Mouse (Mus musculus) megakaryocyte progenitor cell, adult 5-6 weeks (primary cell): ENCODE data around the gene Paqr6. TPM values are rescaled to one million over a fixed set of nuclear protein-coding genes. Genes with fewer than 3 reads are reported as not detected.
"Not testable (repeated sequence)": the region's sequence is repeated elsewhere in the genome, so short reads cannot be mapped to it uniquely, and the experiment has no call there.

Experiments
- ATAC-seq: replicated peaks from 2 replicates; pipeline ENCODE4 v1.8.0; 2016; ENCODE audit warnings: mild to moderate bottlenecking, moderate TSS enrichment, inconsistent platforms; ENCODE audit not compliant: poor library complexity
- total RNA-seq, 2 experiments: library from RNA; stranded (forward) in 1 of 2; stranded (reverse) in 1 of 2; fragments of 157-497, 149-512 nt in 1 of 2; fragments of 200-1000 nt in 1 of 2; gene quantifications; 2 replicates each; pipeline versions ENCODE4 v1.2.3 to v1.2.4; 2015 to 2017

Gene Paqr6
- total RNA-seq, 2 experiments from 2014 or later, result not detected

DNA sequence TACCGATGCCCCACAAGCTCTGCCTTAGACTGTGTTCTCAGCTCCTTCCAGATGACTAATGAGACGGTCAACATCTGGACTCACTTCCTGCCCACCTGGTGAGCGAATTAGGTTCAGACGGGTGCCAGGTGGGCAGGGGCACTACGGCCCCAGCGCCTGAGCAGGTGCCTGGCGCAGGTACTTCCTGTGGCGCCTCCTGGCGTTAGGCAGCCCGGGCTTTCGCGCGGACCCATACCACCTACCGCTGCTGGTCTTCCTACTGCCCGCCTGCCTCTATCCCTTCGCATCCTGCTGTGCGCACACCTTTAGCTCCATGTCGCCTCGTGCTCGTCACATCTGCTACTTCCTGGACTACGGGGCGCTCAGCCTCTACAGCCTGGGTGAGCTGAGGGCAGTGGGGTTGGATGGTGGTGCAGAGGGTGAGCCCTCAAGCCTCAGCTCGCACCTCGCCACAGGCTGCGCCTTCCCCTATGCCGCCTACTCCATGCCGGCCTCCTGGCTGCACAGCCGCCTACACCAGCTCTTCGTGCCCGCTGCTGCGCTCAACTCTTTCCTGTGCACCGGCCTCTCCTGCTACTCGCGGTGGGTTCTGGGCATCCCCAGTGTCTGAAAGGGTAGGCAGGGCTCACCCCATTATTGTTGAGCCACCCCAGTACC, 1.4 kb downstream of the Paqr6 start:
- no peak for ATAC-seq

DNA sequence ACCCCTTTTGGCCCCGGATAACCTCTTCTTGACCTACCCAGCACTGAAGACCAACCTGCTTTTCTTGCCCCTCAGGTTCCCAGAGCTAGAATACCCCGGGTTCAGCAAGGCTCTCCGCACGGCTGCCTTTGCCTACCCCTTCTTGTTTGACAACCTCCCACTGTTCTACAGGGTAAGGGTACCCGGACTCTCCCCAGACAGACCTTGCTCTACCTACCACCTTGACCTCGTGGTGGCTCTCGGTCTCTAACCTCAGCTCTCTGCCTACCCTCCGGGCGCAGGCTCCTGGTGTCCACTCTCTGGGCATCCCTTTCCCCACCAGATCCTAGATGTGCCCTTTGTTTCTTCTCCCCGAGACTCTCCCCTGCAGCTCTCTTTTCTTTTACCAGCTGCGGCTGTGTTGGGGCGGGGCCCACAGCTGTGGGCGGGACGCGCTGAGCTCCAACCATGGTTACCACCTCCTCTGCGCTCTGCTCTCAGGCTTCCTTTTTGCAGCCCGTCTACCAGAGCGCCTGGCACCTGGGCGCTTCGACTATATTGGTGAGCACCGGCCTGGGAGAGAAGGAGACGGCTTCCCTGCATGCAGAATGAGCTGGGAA, 2.5 kb downstream of the Paqr6 start:
- ATAC-seq, result peak; percentile 78

DNA sequence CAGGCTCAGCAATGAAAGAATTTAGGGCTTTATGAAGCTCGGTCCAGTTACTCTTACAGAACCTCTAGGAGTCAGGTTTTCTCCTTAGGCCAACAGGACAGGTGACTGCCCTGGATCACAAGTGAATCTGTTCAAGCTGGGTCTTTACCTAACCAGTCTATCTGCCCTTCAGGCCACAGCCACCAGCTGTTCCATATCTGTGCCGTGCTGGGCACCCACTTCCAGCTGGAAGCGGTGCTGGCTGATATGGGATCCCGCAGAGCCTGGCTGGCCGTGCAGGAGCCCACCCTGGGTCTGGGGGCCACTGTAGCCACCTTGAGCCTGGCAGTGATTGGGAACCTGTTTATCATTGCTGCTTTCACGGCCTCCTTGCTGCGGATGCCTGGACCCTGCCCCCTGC, 3.1 kb downstream of the Paqr6 start:
- not testable (repeated sequence) for ATAC-seq

DNA sequence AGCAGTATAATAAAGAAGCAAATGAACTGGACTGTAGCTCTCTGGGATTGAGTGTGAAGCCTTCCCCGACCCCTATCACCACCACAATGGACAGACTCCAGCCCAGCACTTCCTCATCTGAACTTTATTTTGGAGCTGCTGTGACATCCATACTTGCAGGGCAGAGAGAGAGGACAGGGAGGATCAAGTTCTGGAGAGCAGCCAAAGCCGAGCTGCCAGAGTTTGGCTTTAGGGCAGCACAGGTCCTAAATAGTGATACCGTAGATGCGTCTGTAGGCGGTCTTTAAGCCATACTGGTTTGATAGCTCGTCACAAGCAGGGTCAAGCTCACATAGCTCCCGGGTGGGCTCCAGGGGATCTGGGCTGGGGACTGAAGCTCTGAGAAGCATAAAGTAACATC, 4.1 kb downstream of the Paqr6 start:
- not testable (repeated sequence) for ATAC-seq

DNA sequence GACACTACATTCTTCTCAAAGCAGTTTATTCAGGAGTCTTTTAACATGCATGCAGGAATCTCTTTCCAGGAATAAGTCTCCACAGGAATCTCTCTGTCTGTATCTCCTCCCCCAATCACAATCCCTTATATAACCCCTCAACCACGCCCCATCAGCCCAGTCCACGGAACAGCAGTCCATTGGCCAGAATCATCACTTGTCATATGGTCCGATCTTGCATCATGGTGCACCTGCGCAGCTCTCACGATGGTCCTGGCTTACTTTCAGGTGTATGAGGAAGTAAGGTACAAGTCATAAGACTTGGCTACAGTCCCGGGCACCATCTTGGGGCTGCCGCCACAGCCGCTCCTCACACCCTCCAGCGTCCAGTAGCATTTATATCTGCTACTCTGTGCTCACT, 8.3 kb downstream of the Paqr6 start, which contains the start of gene Bglap3:
Gene Bglap3, minus strand, starts transcription at position 101 of the 400 bp plus-strand sequence.
- not testable (repeated sequence) for ATAC-seq

DNA sequence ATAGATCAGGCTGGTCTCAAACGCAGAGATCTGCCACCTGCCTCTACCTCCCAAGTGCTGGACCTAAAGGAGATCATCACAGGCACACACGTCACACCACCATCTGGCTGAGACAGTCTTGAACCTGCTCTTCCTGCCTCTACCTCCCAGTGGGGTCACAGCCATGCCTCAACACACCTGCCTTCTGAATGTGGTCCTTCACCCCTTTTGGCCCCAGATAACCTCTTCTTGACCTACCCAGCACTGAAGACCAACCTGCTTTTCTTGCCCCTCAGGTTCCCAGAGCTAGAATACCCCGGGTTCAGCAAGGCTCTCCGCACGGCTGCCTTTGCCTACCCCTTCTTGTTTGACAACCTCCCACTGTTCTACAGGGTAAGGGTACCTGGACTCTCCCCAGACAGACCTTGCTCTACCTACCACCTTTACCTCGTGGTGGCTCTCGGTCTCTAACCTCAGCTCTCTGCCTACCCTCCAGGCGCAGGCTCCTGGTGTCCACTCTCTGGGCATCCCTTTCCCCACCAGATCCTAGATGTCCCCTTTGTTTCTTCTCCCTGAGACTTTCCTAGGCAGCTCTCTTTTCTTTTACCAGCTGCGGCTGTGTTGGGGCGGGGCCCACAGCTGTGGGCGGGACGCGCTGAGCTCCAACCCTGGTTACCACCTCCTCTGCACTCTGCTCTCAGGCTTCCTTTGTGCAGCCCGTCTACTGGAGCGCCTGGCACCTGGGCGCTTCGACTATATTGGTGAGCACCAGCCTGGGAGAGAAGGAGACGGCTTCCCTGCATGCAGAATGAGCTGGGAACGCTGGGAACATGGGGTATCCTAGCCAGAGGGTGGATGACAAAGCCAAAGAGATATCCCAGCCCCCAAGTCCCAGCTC, 11.6 kb downstream of the Paqr6 start:
- ATAC-seq, result peak; percentile 95

DNA sequence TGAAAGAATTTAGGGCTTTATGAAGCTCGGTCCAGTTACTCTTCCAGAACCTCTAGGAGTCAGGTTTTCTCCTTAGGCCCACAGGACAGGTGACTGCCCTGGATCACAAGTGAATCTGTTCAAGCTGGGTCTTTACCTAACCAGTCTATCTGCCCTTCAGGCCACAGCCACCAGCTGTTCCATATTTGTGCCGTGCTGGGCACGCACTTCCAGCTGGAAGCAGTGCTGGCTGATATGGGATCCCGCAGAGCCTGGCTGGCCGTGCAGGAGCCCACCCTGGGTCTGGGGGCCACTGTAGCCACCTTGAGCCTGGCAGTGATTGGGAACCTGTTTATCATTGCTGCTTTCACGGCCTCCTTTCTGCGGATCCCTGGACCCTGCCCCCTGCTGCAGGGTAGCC, 12.3 kb downstream of the Paqr6 start:
- not testable (repeated sequence) for ATAC-seq

DNA sequence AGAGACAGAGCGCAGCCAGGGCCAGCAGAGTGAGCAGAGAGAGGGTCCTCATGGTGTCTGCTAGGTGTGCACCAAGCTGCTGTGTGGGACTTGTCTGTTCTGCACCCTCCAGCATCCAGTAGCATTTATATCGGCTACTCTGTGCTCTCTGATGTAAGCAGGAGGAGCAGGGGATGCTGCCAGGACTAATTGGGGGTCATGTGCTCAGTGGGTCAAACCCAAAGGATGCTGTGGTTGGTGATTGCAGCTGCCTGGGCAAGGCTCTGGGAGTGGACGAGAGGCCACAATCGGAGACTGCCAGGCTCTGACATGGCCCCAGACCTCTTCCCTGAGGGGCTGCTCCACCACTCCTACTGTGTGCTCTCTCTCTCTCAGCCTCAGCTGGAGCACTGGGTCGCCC, 14.2 kb downstream of the Paqr6 start, which contains the start of gene Bglap2:
Gene Bglap2, minus strand, starts transcription at position 101 of the 400 bp plus-strand sequence.
- ATAC-seq, result not testable (repeated sequence)

DNA sequence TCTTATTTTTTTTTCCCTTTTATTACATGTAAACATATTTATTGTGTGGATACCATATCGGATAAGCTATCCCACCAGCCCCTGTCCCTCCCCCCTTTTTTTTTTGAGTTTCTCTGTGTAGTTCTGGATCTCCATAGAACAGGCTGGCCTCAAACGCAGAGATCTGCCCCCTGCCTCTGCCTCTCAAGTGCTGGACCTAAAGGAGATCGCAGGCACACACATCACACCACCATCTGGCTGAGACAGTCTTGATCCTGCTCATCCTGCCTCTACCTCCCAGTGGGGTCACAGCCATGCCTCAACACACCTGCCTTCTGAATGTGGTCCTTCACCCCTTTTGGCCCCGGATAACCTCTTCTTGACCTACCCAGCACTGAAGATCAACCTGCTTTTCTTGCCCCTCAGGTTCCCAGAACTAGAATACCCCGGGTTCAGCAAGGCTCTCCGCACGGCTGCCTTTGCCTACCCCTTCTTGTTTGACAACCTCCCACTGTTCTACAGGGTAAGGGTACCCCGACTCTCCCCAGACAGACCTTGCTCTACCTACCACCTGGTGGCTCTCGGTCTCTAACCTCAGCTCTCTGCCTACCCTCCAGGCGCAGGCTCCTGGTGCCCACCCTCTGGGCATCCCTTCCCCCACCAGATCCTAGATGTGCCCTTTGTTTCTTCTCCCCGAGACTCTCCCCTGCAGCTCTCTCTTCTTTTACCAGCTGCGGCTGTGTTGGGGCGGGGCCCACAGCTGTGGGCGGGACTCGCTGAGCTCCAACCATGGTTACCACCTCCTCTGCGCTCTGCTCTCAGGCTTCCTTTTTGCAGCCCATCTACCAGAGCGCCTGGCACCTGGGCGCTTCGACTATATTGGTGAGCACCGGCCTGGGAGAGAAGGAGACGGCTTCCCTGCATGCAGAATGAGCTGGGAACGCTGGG, 17.3 kb downstream of the Paqr6 start:
- ATAC-seq, result peak; percentile 94

DNA sequence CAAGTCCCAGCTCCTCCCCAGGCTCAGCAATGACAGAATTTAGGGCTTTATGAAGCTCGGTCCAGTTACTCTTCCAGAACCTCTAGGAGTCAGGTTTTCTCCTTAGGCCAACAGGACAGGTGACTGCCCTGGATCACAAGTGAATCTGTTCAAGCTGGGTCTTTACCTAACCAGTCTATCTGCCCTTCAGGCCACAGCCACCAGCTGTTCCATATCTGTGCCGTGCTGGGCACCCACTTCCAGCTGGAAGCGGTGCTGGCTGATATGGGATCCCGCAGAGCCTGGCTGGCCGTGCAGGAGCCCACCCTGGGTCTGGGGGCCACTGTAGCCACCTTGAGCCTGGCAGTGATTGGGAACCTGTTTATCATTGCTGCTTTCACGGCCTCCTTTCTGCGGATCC, 18.0 kb downstream of the Paqr6 start:
- ATAC-seq, result not testable (repeated sequence)

DNA sequence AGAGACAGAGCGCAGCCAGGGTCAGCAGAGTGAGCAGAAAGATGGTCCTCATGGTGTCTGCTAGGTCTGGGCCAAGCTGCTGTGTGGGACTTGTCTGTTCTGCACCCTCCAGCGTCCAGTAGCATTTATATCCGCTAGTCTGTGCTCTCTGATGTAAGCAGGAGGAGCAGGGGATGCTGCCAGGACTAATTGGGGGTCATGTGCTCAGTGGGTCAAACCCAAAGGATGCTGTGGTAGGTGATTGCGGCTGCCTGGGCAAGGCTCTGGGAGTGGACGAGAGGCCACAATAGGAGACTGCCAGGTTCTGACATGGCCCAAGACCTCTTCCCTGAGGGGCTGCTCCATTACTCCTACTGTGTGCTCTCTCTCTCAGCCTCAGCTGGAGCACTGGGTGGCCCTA, 20.0 kb downstream of the Paqr6 start, which contains the start of gene Bglap:
Gene Bglap, minus strand, starts transcription at position 101 of the 400 bp plus-strand sequence.
- no peak for ATAC-seq

DNA sequence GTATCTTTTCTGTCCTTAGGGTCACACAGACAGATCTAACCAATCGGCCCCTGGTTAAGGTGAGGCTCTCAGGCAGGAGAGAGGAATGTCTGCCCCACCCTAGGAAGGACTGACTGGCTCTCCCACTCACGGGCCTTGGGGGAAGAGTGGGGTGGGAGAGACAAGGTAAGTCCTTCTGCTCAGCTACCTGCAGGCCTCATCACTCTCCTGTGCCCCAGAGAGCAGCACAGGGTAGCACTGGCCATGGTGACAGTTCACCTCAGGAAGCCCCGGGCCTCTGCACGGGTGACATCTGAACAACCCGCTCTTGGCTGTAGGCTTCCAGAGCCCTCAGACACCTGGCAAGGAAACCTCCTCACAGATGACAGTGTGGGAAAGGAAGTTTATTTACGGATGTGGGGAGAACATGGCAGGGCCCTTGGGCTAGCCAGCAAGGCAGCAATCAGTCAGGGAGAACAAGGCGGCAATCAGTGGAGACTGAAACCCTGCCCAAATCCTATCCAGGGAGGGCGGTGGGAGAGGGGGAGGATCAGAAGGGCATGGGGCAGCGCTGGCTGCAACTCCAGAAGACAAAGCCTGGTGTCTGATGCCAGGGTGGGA, 29.5 kb downstream of the Paqr6 start:
- no peak for ATAC-seq

DNA sequence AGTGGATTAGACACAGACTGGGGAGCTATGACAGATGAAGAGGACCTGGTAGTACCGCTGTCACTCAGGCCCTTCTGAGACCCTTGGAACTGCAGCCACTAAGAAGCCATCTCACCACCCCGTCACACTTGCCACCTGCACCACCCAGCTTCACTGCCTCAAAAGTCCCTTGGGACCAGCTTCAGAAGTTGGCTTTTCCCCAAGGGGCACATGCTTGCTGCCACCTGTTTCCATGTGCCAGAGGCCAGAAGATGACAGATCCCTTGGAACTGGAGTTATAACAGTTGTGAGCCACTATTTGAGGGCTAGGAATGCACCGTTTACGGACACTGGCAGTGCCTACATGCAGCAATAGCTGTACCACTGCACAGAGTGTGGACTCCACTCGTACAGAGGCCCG, 30.9 kb downstream of the Paqr6 start:
- no peak for ATAC-seq

DNA sequence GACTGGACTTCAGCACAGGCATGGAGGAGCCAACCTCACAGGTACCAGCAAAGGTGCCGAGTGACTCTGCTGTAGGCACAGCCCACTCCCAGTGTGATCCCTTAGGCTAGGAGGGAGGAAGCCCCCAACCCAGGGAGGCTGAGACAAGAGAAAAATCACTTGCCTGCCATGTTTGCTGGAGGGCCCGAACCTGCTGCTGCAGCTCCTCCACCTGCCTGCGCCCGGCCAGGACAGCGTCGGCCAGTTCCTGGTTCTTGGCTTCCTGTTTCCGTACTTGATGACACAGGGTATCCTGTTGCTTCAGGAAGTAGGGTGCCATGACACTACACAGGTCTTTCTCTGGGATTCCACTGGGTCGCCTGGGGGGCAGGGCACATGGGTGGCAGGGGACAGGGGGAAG, 31.4 kb downstream of the Paqr6 start:
- no peak; the same call in 1 of the 2 replicates for ATAC-seq

DNA sequence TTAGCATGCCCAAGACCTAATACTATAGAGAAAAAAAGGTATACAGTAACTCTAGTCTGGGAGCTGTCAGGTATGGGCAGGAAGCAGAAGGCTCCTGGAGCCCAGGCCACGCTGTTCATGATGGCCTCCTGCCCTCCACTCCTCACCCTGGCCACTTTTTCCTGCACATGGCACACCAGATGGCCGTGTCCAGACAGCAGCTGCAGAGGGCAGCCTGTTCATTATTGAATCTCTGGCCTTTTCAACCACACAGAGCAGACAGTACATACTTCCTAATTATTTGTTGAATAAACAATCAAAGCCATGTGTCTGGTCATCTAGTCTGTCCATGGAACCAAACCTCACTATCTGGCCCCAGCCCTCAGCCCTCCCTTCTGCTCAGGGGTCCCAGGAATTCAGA, 34.3 kb downstream of the Paqr6 start:
- ATAC-seq, result no peak

DNA sequence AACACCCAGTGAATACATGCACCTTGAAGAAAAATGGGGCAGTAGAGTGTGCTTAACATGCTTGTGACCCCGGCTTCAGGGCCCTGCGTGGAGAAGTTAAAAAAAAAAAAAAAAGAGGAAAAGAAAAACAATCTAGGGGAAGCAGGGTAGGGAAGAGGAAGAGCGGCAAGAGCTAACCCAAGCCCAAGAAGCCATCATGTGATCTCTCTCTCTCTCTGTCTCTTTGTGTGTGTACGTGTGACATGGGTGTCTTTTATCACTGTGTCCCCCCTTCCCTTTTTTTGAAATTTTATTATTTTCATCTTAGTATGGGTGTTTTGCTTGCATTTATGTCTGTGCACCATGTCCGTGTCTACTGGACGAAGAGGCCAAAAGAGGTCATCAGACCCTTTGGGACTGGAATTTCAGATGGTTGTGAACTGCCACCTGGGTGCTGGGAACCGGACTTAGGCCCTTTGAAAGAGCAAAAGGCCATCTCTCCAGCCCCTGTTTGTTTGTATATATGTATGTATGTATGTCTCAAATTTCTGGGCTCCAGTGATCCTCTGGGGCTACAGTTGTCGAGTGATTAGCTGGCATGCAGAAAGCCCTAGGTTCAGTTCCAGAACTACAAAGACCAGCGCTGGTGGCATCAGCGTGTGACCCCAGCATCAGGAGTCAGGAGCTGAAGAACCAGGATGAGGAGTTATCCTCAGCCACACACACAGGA, 39.3 kb downstream of the Paqr6 start:
- peak; percentile 21; the same call in 1 of the 2 replicates for ATAC-seq

DNA sequence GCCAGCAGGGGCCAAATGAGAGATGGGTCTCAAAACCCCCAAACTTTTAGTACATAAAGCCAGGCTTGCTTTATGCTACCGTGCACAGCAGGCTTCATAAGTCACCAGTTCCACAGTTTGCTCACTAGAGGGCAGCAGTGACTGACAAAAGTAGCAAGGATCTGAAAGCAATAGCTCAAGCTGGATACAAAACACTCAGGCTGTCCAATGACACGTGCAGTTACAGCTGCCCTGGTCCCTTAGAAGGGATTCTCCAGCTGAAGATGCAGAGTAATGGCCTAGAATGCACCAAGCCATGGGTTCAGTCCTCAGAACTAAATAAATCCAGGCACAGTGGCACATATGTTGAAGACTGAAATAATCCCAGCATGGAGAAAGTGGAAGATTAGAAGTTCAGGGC, 42.7 kb downstream of the Paqr6 start:
- ATAC-seq, result peak; percentile 62

DNA sequence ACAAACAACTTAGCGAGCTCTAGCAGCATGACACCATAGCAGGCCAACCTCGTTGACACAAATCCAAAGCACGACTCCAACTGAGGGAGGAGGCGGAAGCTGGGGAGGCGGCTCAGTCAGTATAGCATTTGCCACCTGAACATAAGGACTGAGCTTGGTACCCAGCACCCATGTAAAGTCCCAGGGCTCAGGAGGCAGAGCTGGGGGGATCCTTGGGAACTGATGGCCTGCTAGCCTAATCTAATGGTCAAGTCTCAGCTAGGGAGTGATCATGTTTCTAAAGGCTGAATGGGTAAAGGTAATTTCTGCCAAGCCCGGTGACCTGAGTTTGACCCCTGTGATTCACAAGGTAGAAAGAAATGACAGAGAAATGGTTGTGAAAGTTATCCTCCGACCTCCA, 43.1 kb downstream of the Paqr6 start:
- no peak for ATAC-seq

DNA sequence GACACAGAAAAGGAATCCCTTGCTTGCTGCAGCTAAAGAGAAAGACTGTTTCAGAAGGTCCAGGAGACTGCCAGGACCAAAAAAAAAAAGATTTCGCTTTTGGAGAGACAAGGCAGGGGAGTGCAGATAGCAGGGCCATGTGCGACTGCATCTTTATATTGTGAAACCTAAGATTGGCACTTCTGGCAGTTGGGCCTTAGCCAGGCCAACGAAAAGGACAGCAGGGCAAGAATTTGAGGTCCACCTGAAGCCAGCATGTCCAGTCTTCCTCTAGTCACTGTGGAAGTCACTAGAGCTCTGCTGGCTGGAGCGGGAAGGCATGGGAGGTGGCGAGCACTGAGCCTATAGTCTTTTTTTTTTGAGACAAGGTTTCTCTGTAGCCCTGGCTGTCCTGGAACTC, 44.6 kb downstream of the Paqr6 start:
- ATAC-seq, result no peak
